Mouse (Mus musculus) CH12.LX (cell line): ENCODE results near the gene Slc44a5. TPM values are rescaled to one million over a fixed set of nuclear protein-coding genes. Genes with fewer than 3 reads are reported as not detected.

Source experiments
- DNase-seq: peaks from one replicate; pipeline ENCODE4 v3.0.0-alpha.2; 2013; ENCODE audit errors: extremely low read depth
- H3K27ac ChIP-seq: 2 replicates; pipeline ENCODE4 v1.5.1; 2012; ENCODE audit warnings: low read depth, mild to moderate bottlenecking, control low read depth, moderate library complexity; ENCODE audit not compliant: insufficient read depth
- H3K27me3 ChIP-seq: replicated peaks from 2 replicates; pipeline ENCODE3; 2012; ENCODE audit warnings: inconsistent platforms
- H3K36me3 ChIP-seq, 2 experiments: replicated peaks in 1 of 2; 2 replicates each; pipeline versions ENCODE3 to v1.6.1; 2012; ENCODE audit warnings: inconsistent platforms in 1 of 2, low read length in 1 of 2, mild to moderate bottlenecking in 1 of 2, mixed read lengths in 1 of 2, moderate library complexity in 1 of 2; ENCODE audit not compliant: control insufficient read depth in 1 of 2, insufficient read depth in 1 of 2
- H3K4me1 ChIP-seq, 2 experiments: 2 replicates each; pipeline ENCODE4 v1.6.1; 2012; ENCODE audit warnings: inconsistent platforms in 1 of 2, moderate library complexity in 1 of 2; ENCODE audit not compliant: insufficient read depth in 2 of 2, control insufficient read depth in 1 of 2
- H3K4me2 ChIP-seq: 2 replicates; pipeline ENCODE4 v1.6.1; 2012; ENCODE audit warnings: low read depth, mild to moderate bottlenecking, control low read depth; ENCODE audit not compliant: poor library complexity, insufficient read depth, severe bottlenecking
- H3K4me3 ChIP-seq, 3 experiments: fragments of 150-350 bp in 1 of 3; sonication (generic) in 1 of 3; replicated peaks in 1 of 3; 2 replicates each; pipeline versions ENCODE3 to v1.5.1; 2011 to 2012; ENCODE audit warnings: low read depth in 2 of 3, low read length in 2 of 3, mild to moderate bottlenecking in 2 of 3, moderate library complexity in 2 of 3, control low read depth in 1 of 3, improper control_type of control experiment in 1 of 3, inconsistent platforms in 1 of 3, mixed read lengths in 1 of 3; ENCODE audit not compliant: poor library complexity in 1 of 3
- H3K79me2 ChIP-seq: replicated peaks from 2 replicates; pipeline ENCODE4 v1.6.1; 2012; ENCODE audit warnings: mild to moderate bottlenecking, moderate library complexity; ENCODE audit not compliant: control insufficient read depth, poor library complexity, insufficient read depth, severe bottlenecking; ENCODE audit errors: extremely low read depth
- H3K9ac ChIP-seq: 2 replicates; pipeline ENCODE4 v1.6.1; 2012; ENCODE audit warnings: low read depth, mild to moderate bottlenecking, control low read depth, moderate library complexity; ENCODE audit not compliant: insufficient read depth
- H3K9me3 ChIP-seq: replicated peaks from 2 replicates; pipeline ENCODE3; 2012; ENCODE audit warnings: low read length, inconsistent platforms, mixed read lengths
- BHLHE40 ChIP-seq: IDR thresholded peaks from 2 replicates; pipeline ENCODE4 v1.6.1; 2011; ENCODE audit warnings: mild to moderate bottlenecking, low read depth, low read length, improper control_type of control experiment
- CHD1 ChIP-seq: IDR thresholded peaks from 2 replicates; pipeline ENCODE4 v1.6.1; 2012; ENCODE audit warnings: low read depth, low read length, improper control_type of control experiment, inconsistent platforms
- HCFC1 ChIP-seq: IDR thresholded peaks from 2 replicates; pipeline ENCODE4 v1.6.1; 2012; ENCODE audit warnings: low read depth, mild to moderate bottlenecking, inconsistent platforms, low read length, improper control_type of control experiment
- IRF4 ChIP-seq: IDR thresholded peaks from 2 replicates; pipeline ENCODE4 v1.6.1; 2014; ENCODE audit warnings: low read depth, mild to moderate bottlenecking, inconsistent platforms, low read length, improper control_type of control experiment
- JUN ChIP-seq: IDR thresholded peaks from 2 replicates; pipeline ENCODE4 v1.6.1; 2011; ENCODE audit warnings: low read depth, mild to moderate bottlenecking, low read length, improper control_type of control experiment, moderate library complexity; ENCODE audit not compliant: insufficient read depth
- JUND ChIP-seq: conservative IDR thresholded peaks from 2 replicates; pipeline ENCODE4 v1.6.1; 2011; ENCODE audit warnings: low read depth, low read length, improper control_type of control experiment
- MAFK ChIP-seq: IDR thresholded peaks from 2 replicates; pipeline ENCODE4 v1.6.1; 2011; ENCODE audit warnings: low read length, improper control_type of control experiment; ENCODE audit not compliant: insufficient replicate concordance
- MAX ChIP-seq: IDR thresholded peaks from 2 replicates; pipeline ENCODE4 v1.6.1; 2011; ENCODE audit warnings: low read length, improper control_type of control experiment
- MAZ ChIP-seq: IDR thresholded peaks from 2 replicates; pipeline ENCODE4 v1.6.1; 2012; ENCODE audit warnings: low read depth, mild to moderate bottlenecking, inconsistent platforms, low read length, improper control_type of control experiment, moderate library complexity
- MEF2A ChIP-seq: IDR thresholded peaks from 2 replicates; pipeline ENCODE4 v1.6.1; 2014; ENCODE audit warnings: low read depth, mild to moderate bottlenecking, inconsistent platforms, low read length, improper control_type of control experiment, borderline replicate concordance
- MXI1 ChIP-seq: IDR thresholded peaks from 2 replicates; pipeline ENCODE4 v1.6.1; 2011; ENCODE audit warnings: mild to moderate bottlenecking, low read depth, low read length, improper control_type of control experiment
- MYC ChIP-seq: IDR thresholded peaks from 2 replicates; pipeline ENCODE4 v1.6.1; 2011; ENCODE audit warnings: low read depth, mild to moderate bottlenecking, improper control_type of control experiment, low read length
- NELFE ChIP-seq: IDR thresholded peaks from 2 replicates; pipeline ENCODE4 v1.6.1; 2011; ENCODE audit warnings: low read depth, low read length, improper control_type of control experiment
- NRF1 ChIP-seq: IDR thresholded peaks from 2 replicates; pipeline ENCODE4 v1.6.1; 2014; ENCODE audit warnings: low read depth, mild to moderate bottlenecking, inconsistent platforms, low read length, improper control_type of control experiment, moderate library complexity
- RAD21 ChIP-seq: IDR thresholded peaks from 2 replicates; pipeline ENCODE4 v1.6.1; 2011; ENCODE audit warnings: low read depth, mild to moderate bottlenecking, low read length, improper control_type of control experiment, moderate library complexity
- SIN3A ChIP-seq: IDR thresholded peaks from 2 replicates; pipeline ENCODE4 v1.6.1; 2012; ENCODE audit warnings: low read length, improper control_type of control experiment, inconsistent platforms
- SMC3 ChIP-seq: IDR thresholded peaks from 2 replicates; pipeline ENCODE4 v1.6.1; 2011; ENCODE audit warnings: low read depth, low read length, improper control_type of control experiment
- TBP ChIP-seq: conservative IDR thresholded peaks from 2 replicates; pipeline ENCODE4 v1.6.1; 2011; ENCODE audit warnings: low read depth, low read length, improper control_type of control experiment
- TCF12 ChIP-seq: IDR thresholded peaks from 2 replicates; pipeline ENCODE4 v1.6.1; 2014; ENCODE audit warnings: low read depth, mild to moderate bottlenecking, inconsistent platforms, low read length, improper control_type of control experiment
- UBTF ChIP-seq: IDR thresholded peaks from 2 replicates; pipeline ENCODE4 v1.6.1; 2012; ENCODE audit warnings: low read depth, mild to moderate bottlenecking, inconsistent platforms, low read length, improper control_type of control experiment, moderate library complexity
- USF1 ChIP-seq: IDR thresholded peaks from 2 replicates; pipeline ENCODE4 v1.6.1; 2014; ENCODE audit warnings: low read depth, mild to moderate bottlenecking, inconsistent platforms, low read length, improper control_type of control experiment
- ZC3H11A ChIP-seq: IDR thresholded peaks from 2 replicates; pipeline ENCODE4 v1.6.1; 2012; ENCODE audit warnings: low read depth, mild to moderate bottlenecking, inconsistent platforms, low read length, improper control_type of control experiment
- ZMIZ1 ChIP-seq: IDR thresholded peaks from 2 replicates; pipeline ENCODE4 v1.6.1; 2012; ENCODE audit warnings: low read depth, mild to moderate bottlenecking, inconsistent platforms, low read length, improper control_type of control experiment
- dilution Hi-C: fragments of 300-500 bp; cut with MboI; formaldehyde crosslinking; loops from 2 replicates; pipeline ENCODE4 v1.14.3; 2020; ENCODE audit warnings: low sequenced_read_pairs; ENCODE audit not compliant: extremely low pct_unique_long_range_greater_than_20kb, extremely low pct_ligation_motif_present
- in situ Hi-C: fragments of 300-500 bp; cut with MboI; formaldehyde crosslinking; loops from 3 replicates; pipeline ENCODE4 v1.14.3; 2019; ENCODE audit warnings: low sequenced_read_pairs, low pct_ligation_motif_present, low pct_unique_long_range_greater_than_20kb, mixed read lengths
- polyA plus RNA-seq: library from polyadenylated mRNA; unstranded; fragments of >175 nt; gene quantifications from 2 replicates; pipeline ENCODE4 v1.2.1, GENCODE M21; 2012; ENCODE audit warnings: low read depth; ENCODE audit not compliant: insufficient read length
- total RNA-seq, 2 experiments: library from RNA; depleted of rRNA; stranded (reverse); fragments of 300-350 nt in 1 of 2; fragments of >200 nt in 1 of 2; gene quantifications; 2 replicates each; pipeline ENCODE4 v1.2.3; 2012 to 2014

Slc44a5 gene
- total and polyA plus RNA-seq, 3 experiments, result not detected

DNA sequence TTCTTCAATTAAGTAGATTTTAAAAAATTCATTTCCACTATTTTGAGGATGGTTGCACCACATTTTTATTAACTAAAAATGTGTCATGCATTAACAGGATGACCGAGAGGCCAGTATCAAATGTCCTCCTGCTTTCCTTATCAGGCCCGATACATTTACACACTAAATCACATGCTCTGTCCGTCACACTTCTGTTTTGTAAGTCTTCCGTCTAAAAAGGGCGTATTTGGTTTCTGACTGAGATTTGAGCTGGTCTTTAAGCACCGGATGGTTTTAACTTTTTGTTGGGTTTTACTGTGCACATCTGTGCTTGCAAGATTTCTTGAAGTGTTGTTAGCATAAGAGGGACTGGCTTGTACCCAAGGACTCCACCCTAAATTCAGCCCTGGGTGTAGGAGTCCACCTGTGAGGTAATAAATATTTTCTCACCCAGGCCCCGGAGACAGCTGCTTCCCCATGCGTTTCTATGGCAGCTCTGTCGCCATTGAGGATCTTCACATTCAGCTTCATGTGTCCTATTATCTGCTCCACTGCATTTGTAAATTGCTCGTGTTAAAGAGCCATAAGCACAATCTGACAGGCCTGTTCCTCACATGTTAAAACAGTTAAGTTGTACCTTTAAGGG lies 237.3 kb downstream of the Slc44a5 start:
- no peaks in the 10 kb centered on the region for H3K36me3 ChIP-seq
- TF ChIP-seq MAFK, result no peak
- no peak for TF ChIP-seq HCFC1
- TF ChIP-seq JUN, result no peak
- TF ChIP-seq MAZ, result no peak
- no peak for TF ChIP-seq MEF2A
- no peak for TF ChIP-seq TCF12
- TF ChIP-seq ZMIZ1, result no peak
- H3K4me2 ChIP-seq, result no peak overlapping the region
- in situ Hi-C loops, result no loop called here
- H3K27ac ChIP-seq, result no peak overlapping the region
- dilution Hi-C loops, result no loop called here
- no peak overlapping the region for H3K4me3 ChIP-seq
- no peaks in the 10 kb centered on the region; a peak in 1 of 4 replicates for H3K4me1 ChIP-seq
- DNase-seq, result no peak
- no peaks in the 10 kb centered on the region for H3K27me3 ChIP-seq
- H3K9ac ChIP-seq, result no peak overlapping the region
- H3K79me2 ChIP-seq, result no peaks in the 10 kb centered on the region
- no peaks in the 10 kb centered on the region for H3K9me3 ChIP-seq

DNA sequence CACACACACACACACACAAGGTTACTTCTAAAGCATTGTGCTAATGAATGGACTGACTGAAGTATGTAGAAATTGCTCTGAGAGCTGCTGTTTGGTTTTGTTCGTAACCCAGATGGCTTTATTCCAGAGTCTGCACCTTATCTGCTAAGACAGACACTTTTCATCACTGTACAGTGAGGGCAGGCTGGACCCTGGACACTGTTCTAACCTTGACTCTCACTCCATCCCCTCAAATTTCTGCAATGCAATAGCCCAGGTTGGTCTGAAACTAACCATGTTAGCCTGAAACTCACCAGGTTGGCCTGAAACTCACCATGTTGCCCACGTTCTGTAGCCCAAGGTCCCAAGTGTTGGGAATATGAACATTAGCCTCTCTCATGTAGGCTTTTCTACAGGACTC lies 239.3 kb downstream of the Slc44a5 start:
- dilution Hi-C loops, result no loop called here
- Histone ChIP-seq H3K4me1 (no peaks in the 10 kb centered on the region; a peak in 1 of 4 replicates), H3K4me3 (no peak overlapping the region), H3K27ac (no peak overlapping the region), H3K27me3 (no peaks in the 10 kb centered on the region), H3K4me2 (no peak overlapping the region), H3K9ac (no peak overlapping the region), H3K79me2 (no peaks in the 10 kb centered on the region), H3K9me3 (no peaks in the 10 kb centered on the region), H3K36me3 (no peaks in the 10 kb centered on the region)
- TF ChIP-seq UBTF, result no peak
- DNase-seq, result no peak
- in situ Hi-C loops, result no loop called here

DNA sequence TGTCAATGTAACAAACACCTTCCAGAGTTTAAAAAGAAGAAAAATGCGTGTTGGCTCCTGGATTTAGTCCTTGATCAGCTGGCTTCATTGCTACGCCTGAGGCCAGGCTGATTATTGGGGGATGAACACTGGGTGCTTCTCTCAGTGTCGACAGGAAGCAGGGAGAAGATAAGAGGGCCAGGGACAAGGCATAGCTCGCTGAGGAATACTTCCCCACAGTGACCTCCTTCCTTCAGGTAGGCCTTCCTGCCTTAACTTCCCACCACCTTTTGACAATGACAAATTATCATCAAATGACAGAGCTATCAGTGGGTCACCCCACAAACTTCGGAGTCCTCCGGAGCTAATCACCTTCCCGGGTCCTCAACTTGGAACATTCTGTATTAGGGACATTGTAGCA lies 242.1 kb downstream of the Slc44a5 start:
- Histone ChIP-seq H3K9ac (no peak overlapping the region), H3K27me3 (no peaks in the 10 kb centered on the region), H3K36me3 (no peaks in the 10 kb centered on the region), H3K27ac (no peak overlapping the region), H3K4me1 (no peaks in the 10 kb centered on the region; a peak in 1 of 4 replicates), H3K9me3 (no peaks in the 10 kb centered on the region), H3K79me2 (no peaks in the 10 kb centered on the region), H3K4me3 (no peak overlapping the region), H3K4me2 (no peak overlapping the region)
- TF ChIP-seq MYC (no peak), NRF1 (no peak), TBP (no peak), IRF4 (no peak), SMC3 (no peak), RAD21 (no peak), ZC3H11A (no peak), BHLHE40 (no peak), JUN (no peak), MAX (no peak), SIN3A (no peak), UBTF (no peak), CHD1 (no peak), USF1 (no peak), MXI1 (no peak), NELFE (no peak), JUND (no peak)
- in situ Hi-C loops (no loop called here), dilution Hi-C loops (no loop called here)
- DNase-seq, result no peak
